Mouse (Mus musculus): Measurements from ENCODE around the gene Tacr3. TPM values are rescaled to one million over a fixed set of nuclear protein-coding genes. Genes with fewer than 3 reads are reported as not detected.
A peak's percentile ranks its signal among the peaks of the same experiment; 100 is the strongest.

The Tacr3 gene
- 1.5 and 1.8 TPM in 2 replicates for polyA plus RNA-seq (2015; fragmentation: Nextera tagmentation; extraction: Ambion mirVana)

DNA sequence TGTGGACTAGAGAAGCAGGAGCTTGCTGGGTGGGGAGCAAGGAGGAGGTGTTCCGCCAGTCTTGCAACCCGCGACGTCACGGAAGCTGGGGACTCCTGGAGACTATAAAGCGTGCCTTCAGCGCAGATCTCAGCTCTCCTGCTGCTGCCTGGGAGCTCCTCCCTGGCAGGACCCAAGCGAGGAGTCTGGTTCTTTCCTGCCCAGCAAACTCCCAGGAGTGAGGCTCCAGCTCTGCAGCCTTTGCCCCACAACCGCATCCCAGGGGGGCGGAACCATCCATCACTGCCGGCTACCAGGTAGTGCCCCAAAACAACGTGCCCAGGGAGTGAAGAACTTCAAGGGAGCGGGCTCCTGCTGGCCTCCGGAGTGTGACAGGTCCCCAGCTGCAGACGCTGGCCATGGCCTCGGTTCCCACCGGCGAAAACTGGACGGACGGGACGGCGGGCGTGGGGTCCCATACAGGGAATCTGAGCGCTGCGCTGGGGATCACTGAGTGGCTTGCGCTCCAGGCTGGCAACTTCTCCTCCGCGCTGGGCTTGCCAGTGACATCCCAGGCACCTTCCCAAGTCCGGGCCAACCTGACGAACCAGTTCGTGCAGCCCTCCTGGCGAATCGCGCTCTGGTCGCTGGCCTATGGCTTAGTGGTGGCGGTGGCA is at the start of gene Tacr3:
TSS of gene Tacr3 (plus strand) at position 133 of the 656 bp plus-strand sequence.
- 1% methylated on average over 36 of the region's 36 CpGs for WGBS
- H3K36me3 ChIP-seq: no peaks in the 10 kb centered on the region
- no peaks in the 10 kb centered on the region for H3K9me3 ChIP-seq
- ATAC-seq (ENCODE audit: low read depth): peak; percentile 79
- peaks cover 16% of the 10 kb centered on the region for H3K27me3 ChIP-seq
- H3K4me2 ChIP-seq: peak within 1 kb of the TSS; percentile 90
- no peak within 1 kb of the TSS for H3K27ac ChIP-seq (replicated peaks)
- peaks cover 13% of the 10 kb centered on the region for H3K4me1 ChIP-seq (replicated peaks)
- peak within 1 kb of the TSS; percentile 60 for H3K9ac ChIP-seq
- peak within 1 kb of the TSS; percentile 46 for H3K4me3 ChIP-seq

DNA sequence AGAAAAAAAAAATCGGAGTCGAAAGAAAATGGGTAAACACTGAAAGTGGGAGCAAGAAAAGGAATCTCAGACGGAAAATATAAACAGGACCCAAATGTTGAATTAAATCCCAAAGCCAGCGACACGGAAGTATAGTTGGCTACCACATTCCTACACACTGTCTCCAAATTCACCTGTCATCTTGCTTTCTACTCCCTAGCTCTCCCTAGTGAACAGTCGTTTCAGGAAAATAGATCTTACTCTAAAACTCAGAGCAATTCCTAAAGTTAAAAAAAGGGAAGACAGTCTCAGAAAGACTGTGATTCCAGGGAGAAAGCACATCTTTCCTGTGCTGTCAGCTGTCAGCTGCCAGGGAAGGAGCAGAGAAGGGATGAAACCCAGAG is 324 bp upstream of the Tacr3 start:
- peaks cover 13% of the 10 kb centered on the region for H3K4me1 ChIP-seq (replicated peaks)
- peaks cover 16% of the 10 kb centered on the region for H3K27me3 ChIP-seq
- peak overlapping the region; percentile 46 for H3K4me3 ChIP-seq
- H3K9me3 ChIP-seq: no peaks in the 10 kb centered on the region
- H3K4me2 ChIP-seq: peak overlapping the region; percentile 90
- no peak for ATAC-seq (ENCODE audit: low read depth)
- H3K27ac ChIP-seq (replicated peaks): no peak overlapping the region
- 60% methylated on average over 6 of the region's 6 CpGs for WGBS
- peak overlapping the region; percentile 60 for H3K9ac ChIP-seq
- no peaks in the 10 kb centered on the region for H3K36me3 ChIP-seq

GRCm38 (mm10) chr3:134829531-134829921 is 719 bp downstream of the Tacr3 start:
- Histone ChIP-seq H3K27ac (replicated peaks) (no peak overlapping the region), H3K4me2 (peak overlapping the region; percentile 90), H3K4me3 (peak overlapping the region; percentile 46), H3K36me3 (no peaks in the 10 kb centered on the region), H3K27me3 (peaks cover 16% of the 10 kb centered on the region), H3K4me1 (replicated peaks) (peaks cover 13% of the 10 kb centered on the region), H3K9me3 (no peaks in the 10 kb centered on the region), H3K9ac (peak overlapping the region; percentile 60)
- ATAC-seq (ENCODE audit: low read depth): peak; percentile 27; the same call in 1 of the 2 replicates
- WGBS: 9% methylated on average over 13 of the region's 13 CpGs

DNA sequence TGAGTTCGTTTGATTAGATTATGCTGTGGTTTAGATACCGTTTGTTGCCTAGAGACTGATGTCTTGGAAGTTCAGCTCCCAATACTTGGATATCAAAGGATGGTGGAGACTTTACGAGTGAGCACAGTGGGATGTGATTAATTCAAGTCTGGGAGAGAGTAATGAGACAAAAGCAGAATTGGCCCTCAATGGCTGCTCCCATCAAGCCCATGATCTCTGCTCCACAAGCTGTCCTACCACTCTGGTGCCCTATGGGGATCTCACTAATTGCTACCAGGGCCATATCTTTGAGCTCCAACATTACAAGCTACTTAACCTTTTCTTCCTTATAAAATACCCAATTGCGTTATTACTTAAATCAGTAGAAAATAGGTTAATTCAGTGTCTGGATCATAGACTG is 22.5 kb downstream of the Tacr3 start:
- no peak overlapping the region for H3K4me3 ChIP-seq
- no peaks in the 10 kb centered on the region for H3K4me1 ChIP-seq (replicated peaks)
- ATAC-seq (ENCODE audit: low read depth): no peak
- no peak overlapping the region for H3K9ac ChIP-seq
- no peaks in the 10 kb centered on the region for H3K9me3 ChIP-seq
- 50% methylated on average over 4 of the region's 4 CpGs for WGBS
- no peaks in the 10 kb centered on the region for H3K27me3 ChIP-seq
- no peaks in the 10 kb centered on the region for H3K36me3 ChIP-seq
- no peak overlapping the region for H3K4me2 ChIP-seq
- H3K27ac ChIP-seq (replicated peaks): no peak overlapping the region

- H3K9ac ChIP-seq: no peak overlapping the region
- 97% methylated on average over 1 of the region's 1 CpGs for WGBS
These were observed 48.9 kb downstream of the Tacr3 start for GRCm38 (mm10) chr3:134877701-134878100.

DNA sequence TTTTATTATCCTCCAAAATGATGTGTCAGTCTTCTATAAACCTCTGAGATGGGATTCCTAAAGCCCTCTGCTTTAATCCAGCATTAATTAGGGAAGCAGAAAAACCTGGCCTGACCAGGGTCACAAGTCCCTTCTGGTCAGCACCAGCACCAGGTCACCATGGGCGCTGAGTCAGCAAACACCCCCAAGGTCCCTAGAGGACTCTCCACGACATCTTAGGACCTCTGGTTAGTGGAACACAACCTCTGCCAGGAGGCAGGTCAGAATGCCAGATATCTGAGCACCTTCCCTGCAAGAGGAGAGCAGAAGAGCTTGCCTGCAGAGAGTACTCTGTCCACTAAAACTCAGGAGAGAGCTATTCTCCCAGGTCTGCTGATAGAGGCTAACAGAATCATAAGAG is 67.0 kb downstream of the Tacr3 start:
- no peak for ATAC-seq (ENCODE audit: low read depth)
- WGBS: 82% methylated on average over 2 of the region's 2 CpGs

More at GRCm38 (mm10) chr3:134877701-134878100, 48.9 kb downstream of the Tacr3 start:
- H3K27ac ChIP-seq (replicated peaks): no peak overlapping the region
- ATAC-seq (ENCODE audit: low read depth): no peak
- no peak overlapping the region for H3K4me3 ChIP-seq
- no peak overlapping the region for H3K4me2 ChIP-seq
- no peaks in the 10 kb centered on the region for H3K4me1 ChIP-seq (replicated peaks)
- H3K27me3 ChIP-seq: no peaks in the 10 kb centered on the region
- H3K36me3 ChIP-seq: no peaks in the 10 kb centered on the region
- no peaks in the 10 kb centered on the region for H3K9me3 ChIP-seq

GRCm38 (mm10) chr3:134908890-134909289 is 80.1 kb downstream of the Tacr3 start:
- no peak overlapping the region for H3K4me2 ChIP-seq
- H3K4me1 ChIP-seq (replicated peaks): no peaks in the 10 kb centered on the region
- no peak overlapping the region for H3K4me3 ChIP-seq
- H3K9ac ChIP-seq: no peak overlapping the region
- WGBS: 84% methylated on average over 3 of the region's 3 CpGs
- H3K27me3 ChIP-seq: no peaks in the 10 kb centered on the region
- no peaks in the 10 kb centered on the region for H3K9me3 ChIP-seq
- no peaks in the 10 kb centered on the region for H3K36me3 ChIP-seq
- no peak overlapping the region for H3K27ac ChIP-seq (replicated peaks)
- ATAC-seq (ENCODE audit: low read depth): no peak

More for the DNA sequence above, 67.0 kb downstream of the Tacr3 start:
- Histone ChIP-seq H3K9ac (no peak overlapping the region), H3K4me2 (no peak overlapping the region), H3K36me3 (no peaks in the 10 kb centered on the region), H3K9me3 (peaks cover 4% of the 10 kb centered on the region; the same call in 1 of the 2 replicates), H3K4me3 (no peak overlapping the region), H3K27ac (replicated peaks) (no peak overlapping the region), H3K27me3 (no peaks in the 10 kb centered on the region), H3K4me1 (replicated peaks) (no peaks in the 10 kb centered on the region)

GRCm38 (mm10) chr3:134934703-134935102 is 105.9 kb downstream of the Tacr3 start:
- Histone ChIP-seq H3K9me3 (no peaks in the 10 kb centered on the region), H3K4me1 (replicated peaks) (no peaks in the 10 kb centered on the region), H3K36me3 (no peaks in the 10 kb centered on the region), H3K4me3 (no peak overlapping the region), H3K27ac (replicated peaks) (no peak overlapping the region), H3K9ac (no peak overlapping the region), H3K4me2 (no peak overlapping the region), H3K27me3 (no peaks in the 10 kb centered on the region)
- no peak for ATAC-seq (ENCODE audit: low read depth)
- 73% methylated on average over 1 of the region's 1 CpGs for WGBS

DNA sequence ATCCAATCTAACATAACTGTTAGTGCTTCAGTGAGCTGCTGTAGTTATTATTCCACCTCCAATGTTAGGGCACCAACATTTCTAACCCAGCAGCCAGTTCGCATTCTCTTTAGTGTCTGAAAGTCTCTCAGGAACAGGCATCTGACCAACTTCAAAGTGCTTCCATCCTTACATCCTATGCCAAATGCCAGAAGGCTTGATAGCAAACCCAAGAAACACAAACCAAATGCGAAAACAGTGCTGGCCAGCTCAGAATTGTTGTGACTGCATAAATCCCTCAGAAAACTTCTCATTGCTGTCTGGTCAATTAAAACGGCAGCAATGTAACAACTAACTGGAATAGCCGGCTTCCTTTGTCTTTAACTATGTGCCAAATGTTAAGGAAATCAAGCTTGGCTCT is 106.7 kb downstream of the Tacr3 start:
- no peak overlapping the region for H3K4me3 ChIP-seq
- H3K4me2 ChIP-seq: no peak overlapping the region
- WGBS: 74% methylated on average over 4 of the region's 4 CpGs
- no peak overlapping the region for H3K27ac ChIP-seq (replicated peaks)
- no peaks in the 10 kb centered on the region for H3K4me1 ChIP-seq (replicated peaks)
- H3K9me3 ChIP-seq: no peaks in the 10 kb centered on the region
- H3K36me3 ChIP-seq: no peaks in the 10 kb centered on the region
- no peak overlapping the region for H3K9ac ChIP-seq
- no peaks in the 10 kb centered on the region for H3K27me3 ChIP-seq
- ATAC-seq (ENCODE audit: low read depth): no peak

GRCm38 (mm10) chr3:134963461-134963860 is 134.7 kb downstream of the Tacr3 start:
- no peak for ATAC-seq (ENCODE audit: low read depth)
- Histone ChIP-seq H3K9me3 (no peaks in the 10 kb centered on the region), H3K9ac (no peak overlapping the region), H3K4me3 (no peak overlapping the region), H3K27ac (replicated peaks) (no peak overlapping the region), H3K4me1 (replicated peaks) (no peaks in the 10 kb centered on the region), H3K27me3 (no peaks in the 10 kb centered on the region), H3K4me2 (no peak overlapping the region), H3K36me3 (no peaks in the 10 kb centered on the region)
- 67% methylated on average over 6 of the region's 6 CpGs for WGBS

- no peak overlapping the region for H3K4me2 ChIP-seq
- H3K9me3 ChIP-seq: no peaks in the 10 kb centered on the region
- WGBS: 55% methylated on average over 3 of the region's 3 CpGs
These were observed 150.1 kb downstream of the Tacr3 start for GRCm38 (mm10) chr3:134978902-134979301.

DNA sequence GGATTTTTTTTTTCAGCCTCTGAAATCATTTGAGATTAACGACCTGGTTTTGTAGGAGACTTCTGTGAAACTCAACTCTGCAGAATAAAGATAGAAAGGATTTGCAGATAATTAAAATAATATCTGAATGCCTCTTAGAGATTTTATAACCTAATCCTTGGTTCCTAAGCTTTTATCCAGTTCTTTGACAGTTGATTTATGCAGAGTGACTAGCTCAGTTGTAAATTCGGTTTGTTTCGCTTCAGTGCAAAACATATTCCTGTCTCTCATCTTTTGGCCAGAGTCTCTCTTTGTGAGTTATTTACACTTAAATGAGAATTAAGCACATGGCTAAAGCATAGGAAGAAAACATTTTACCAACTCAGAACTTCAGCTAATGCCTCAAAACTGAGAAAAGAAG is 151.3 kb downstream of the Tacr3 start:
- no peaks in the 10 kb centered on the region for H3K9me3 ChIP-seq
- H3K4me1 ChIP-seq (replicated peaks): 0 out of 2 replicates have a peak, but pooled peaks cover 3% of the 10 kb centered on the region
- 62% methylated on average over 3 of the region's 3 CpGs for WGBS
- ATAC-seq (ENCODE audit: low read depth): no peak
- no peak overlapping the region for H3K27ac ChIP-seq (replicated peaks)
- H3K36me3 ChIP-seq: no peaks in the 10 kb centered on the region
- no peak overlapping the region for H3K4me3 ChIP-seq
- H3K27me3 ChIP-seq: no peaks in the 10 kb centered on the region
- no peak overlapping the region for H3K4me2 ChIP-seq
- no peak overlapping the region for H3K9ac ChIP-seq

More at GRCm38 (mm10) chr3:134978902-134979301, 150.1 kb downstream of the Tacr3 start:
- 0 out of 2 replicates have a peak, but pooled peaks cover 3% of the 10 kb centered on the region for H3K4me1 ChIP-seq (replicated peaks)
- H3K36me3 ChIP-seq: no peaks in the 10 kb centered on the region
- H3K9ac ChIP-seq: no peak overlapping the region
- no peaks in the 10 kb centered on the region for H3K27me3 ChIP-seq
- H3K4me3 ChIP-seq: no peak overlapping the region
- no peak for ATAC-seq (ENCODE audit: low read depth)
- H3K27ac ChIP-seq (replicated peaks): no peak overlapping the region
